Mouse (Mus musculus) spleen, postnatal 4 days (tissue): ENCODE measurements around the gene Smr2.
"Not testable (repeated sequence)": the region's sequence is repeated elsewhere in the genome, so short reads cannot be mapped to it uniquely, and the experiment has no call there.

Experiments
- DNase-seq, 2 experiments: peaks; one replicate each; pipeline ENCODE4 v3.0.0; 2022; ENCODE audit warnings: low spot score in 2 of 2

Gene Smr2

GRCm38 (mm10) chr5:88086256-88086655 lies at the start of gene Smr2:
Gene Smr2, plus strand, starts transcription at chr5:88086556.
- not testable (repeated sequence) for DNase-seq

DNA sequence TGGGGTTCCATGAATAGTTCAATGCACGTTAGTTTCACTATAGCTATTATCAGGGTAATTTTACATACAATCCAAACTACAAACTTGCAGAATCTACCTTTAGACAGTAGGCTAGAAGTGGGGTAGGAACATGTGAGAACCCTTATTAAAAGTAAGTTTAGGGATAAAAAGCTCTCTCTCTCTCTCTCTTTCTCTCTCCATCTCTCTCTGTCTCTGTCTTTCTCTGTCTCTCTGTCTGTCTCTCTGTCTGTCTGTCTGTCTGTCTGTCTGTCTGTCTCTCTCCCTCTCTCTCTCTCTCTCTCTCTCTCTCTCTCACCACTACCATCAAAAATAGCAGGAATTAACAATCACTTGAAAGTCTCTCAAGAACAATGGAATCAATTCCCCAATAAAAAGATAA lies 25.1 kb downstream of the Smr2 start, which contains the start of gene Gm11116:
Gene Gm11116, minus strand, starts transcription at position 101 of the 400 bp plus-strand sequence.
- DNase-seq, result no peak

DNA sequence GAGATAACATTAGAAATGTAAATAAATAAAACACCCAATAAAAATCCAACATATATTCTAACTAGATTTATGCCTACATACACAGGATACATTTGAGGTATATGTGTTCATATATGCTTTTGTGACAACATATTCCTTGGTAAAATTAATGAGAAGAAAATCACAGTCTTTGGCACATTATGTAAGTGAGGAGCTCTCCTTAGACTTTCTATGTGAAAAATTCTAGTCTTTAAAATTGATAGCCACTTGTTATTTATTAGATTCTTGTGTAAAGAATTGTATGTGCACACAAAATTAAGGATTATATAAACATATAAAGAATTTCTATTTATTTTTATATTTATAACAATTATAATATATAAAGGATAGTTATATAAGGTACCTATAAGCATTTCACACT lies 67.6 kb downstream of the Smr2 start, which contains the start of gene Gm11115:
Gene Gm11115, minus strand, starts transcription at position 101 of the 400 bp plus-strand sequence.
- no peak for DNase-seq
